24 mouse cellular contexts compared by ENCODE assay signal in the genomic region with DNA sequence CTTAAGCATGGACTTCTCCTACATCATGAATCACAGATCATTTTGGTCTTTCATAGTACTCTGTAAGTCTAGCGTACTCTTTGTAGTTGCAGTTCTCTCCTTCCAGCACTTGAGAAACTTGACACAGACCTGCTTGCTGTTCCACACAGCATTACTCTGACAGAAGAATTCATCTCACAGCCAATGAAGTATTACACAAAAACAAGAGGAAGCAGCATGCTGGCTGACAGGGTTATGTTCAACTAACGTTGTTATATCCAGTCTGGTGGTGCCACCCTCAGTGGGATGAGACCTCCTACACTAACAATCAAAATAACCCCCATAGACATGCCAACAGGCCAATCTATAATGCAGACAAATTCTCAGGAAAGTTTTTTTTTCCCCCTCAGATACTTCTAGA.
"Had no signal": no experiment of that assay in that cellular context is flagged by ENCODE, and none has a peak within 500 bp of the region (broad histone marks: within the 10 kb centered on the region; RNA-seq: fewer than 3 reads in every experiment).

No protein-coding gene starts in this region.

- H3K9ac ChIP-seq: heart, embryonic 12.5 days; hindbrain, embryonic 12.5 days; hindbrain, embryonic 14.5 days; intestine, embryonic 15.5 days; limb, embryonic 12.5 days had no signal

- DNase-seq: gastrocnemius, adult 2 months; gastrocnemius, postnatal 10 days; gastrocnemius, postnatal 25 days; heart, adult 18-20 months; heart, postnatal 10 days; heart, postnatal 4 days; kidney, adult 18-20 months; kidney, adult 8-10 months; kidney, postnatal 14 days; kidney, postnatal 4 days had no signal

- H3K27ac ChIP-seq: gastrocnemius, adult 2 months; heart, embryonic 10.5 days; hindbrain, embryonic 10.5 days; hindbrain, embryonic 12.5 days; hindbrain, embryonic 14.5 days; intestine, embryonic 15.5 days; kidney, postnatal 0 days; left cerebral cortex, adult 2 months; limb, embryonic 10.5 days; limb, embryonic 12.5 days had no signal

- H3K36me3 ChIP-seq: heart, embryonic 10.5 days; heart, embryonic 12.5 days; hindbrain, embryonic 10.5 days; hindbrain, embryonic 12.5 days; intestine, embryonic 15.5 days; limb, embryonic 10.5 days; limb, embryonic 12.5 days had no signal

- H3K27me3 ChIP-seq: heart, embryonic 12.5 days; hindbrain, embryonic 12.5 days; intestine, embryonic 15.5 days; limb, embryonic 12.5 days had no signal

- H3K9me3 ChIP-seq: heart, embryonic 10.5 days; heart, embryonic 12.5 days; hindbrain, embryonic 10.5 days; hindbrain, embryonic 12.5 days; intestine, embryonic 15.5 days; limb, embryonic 10.5 days; limb, embryonic 12.5 days had no signal

- H3K4me2 ChIP-seq: heart, embryonic 12.5 days; hindbrain, embryonic 12.5 days; hindbrain, embryonic 14.5 days; intestine, embryonic 15.5 days; limb, embryonic 12.5 days had no signal

- H3K4me1 ChIP-seq: heart, embryonic 10.5 days; heart, embryonic 12.5 days; hindbrain, embryonic 10.5 days; hindbrain, embryonic 12.5 days; intestine, embryonic 15.5 days had no signal

- H3K4me3 ChIP-seq: gastrocnemius, adult 2 months; heart, embryonic 10.5 days; heart, embryonic 12.5 days; hindbrain, embryonic 10.5 days; hindbrain, embryonic 12.5 days; intestine, embryonic 15.5 days; left cerebral cortex, adult 2 months; limb, embryonic 10.5 days; limb, embryonic 12.5 days had no signal

- ATAC-seq: forebrain, embryonic 16.5 days; hindbrain, embryonic 16.5 days; inflammation-experienced regulatory T-cells, adult 6 months; intestine, embryonic 15.5 days; intestine, postnatal 0 days had no signal
